Mouse (Mus musculus) heart, embryonic 16.5 days (tissue): ENCODE measurements around the gene Abca4. TPM values are rescaled to one million over a fixed set of nuclear protein-coding genes. Genes with fewer than 3 reads are reported as not detected.

ENCODE experiments used
- ATAC-seq: fragments of 200-750 bp; cut with Nextera tagmentation; replicated peaks from 2 replicates; pipeline ENCODE4 v1.8.0; 2017; ENCODE audit warnings: moderate number of reproducible peaks; ENCODE audit not compliant: insufficient read depth, low FRiP score; ENCODE audit errors: extremely low read depth
- H3K27ac ChIP-seq: fragments of 300-500 bp; sonication (generic); 2 replicates; pipeline ENCODE4 v1.5.1; 2014; ENCODE audit warnings: mild to moderate bottlenecking, low read length, control low read depth, moderate library complexity
- H3K27me3 ChIP-seq: fragments of 300-500 bp; sonication (generic); 2 replicates; pipeline ENCODE4 v1.6.1; 2014; ENCODE audit warnings: low read length, mixed read lengths; ENCODE audit not compliant: control insufficient read depth, insufficient read depth
- H3K36me3 ChIP-seq: fragments of 300-500 bp; sonication (generic); 2 replicates; pipeline ENCODE4 v1.6.1; 2014; ENCODE audit not compliant: control insufficient read depth, insufficient read depth
- H3K4me1 ChIP-seq: fragments of 300-500 bp; sonication (generic); 2 replicates; pipeline ENCODE4 v1.6.1; 2014; ENCODE audit warnings: low read length, mixed read lengths; ENCODE audit not compliant: control insufficient read depth, insufficient read depth
- H3K4me2 ChIP-seq: fragments of 300-500 bp; sonication (generic); 2 replicates; pipeline ENCODE4 v1.6.1; 2014; ENCODE audit warnings: low read depth, mild to moderate bottlenecking, control low read depth, low read length
- H3K4me3 ChIP-seq: fragments of 300-500 bp; sonication (generic); 2 replicates; pipeline ENCODE4 v1.5.1; 2014; ENCODE audit warnings: mild to moderate bottlenecking, control low read depth, low read length
- H3K9ac ChIP-seq: fragments of 300-500 bp; sonication (generic); 2 replicates; pipeline ENCODE4 v1.6.1; 2014; ENCODE audit warnings: low read length, control low read depth
- H3K9me3 ChIP-seq: fragments of 300-500 bp; sonication (generic); replicated peaks from 2 replicates; pipeline ENCODE4 v1.6.1; 2016; ENCODE audit warnings: low read length; ENCODE audit not compliant: control insufficient read depth
- WGBS: fragments of 180-500 bp; shearing (Covaris S2); extraction: QIAGEN DNeasy Blood & Tissue Kit; methylation state at CpG from one replicate; pipeline ENCODE4 v1.1.7; 2014; 5-methylcytosine and 5-hydroxymethylcytosine counted together
- polyA plus RNA-seq: library from polyadenylated mRNA; unstranded; fragments of >200 nt; fragmentation: Nextera tagmentation; extraction: Ambion mirVana; gene quantifications from 2 replicates; pipeline ENCODE4 v1.2.1, GENCODE M21; 2015

Abca4 gene
- polyA plus RNA-seq, 1 experiment from 2014 or later, result 3.4 TPM

DNA sequence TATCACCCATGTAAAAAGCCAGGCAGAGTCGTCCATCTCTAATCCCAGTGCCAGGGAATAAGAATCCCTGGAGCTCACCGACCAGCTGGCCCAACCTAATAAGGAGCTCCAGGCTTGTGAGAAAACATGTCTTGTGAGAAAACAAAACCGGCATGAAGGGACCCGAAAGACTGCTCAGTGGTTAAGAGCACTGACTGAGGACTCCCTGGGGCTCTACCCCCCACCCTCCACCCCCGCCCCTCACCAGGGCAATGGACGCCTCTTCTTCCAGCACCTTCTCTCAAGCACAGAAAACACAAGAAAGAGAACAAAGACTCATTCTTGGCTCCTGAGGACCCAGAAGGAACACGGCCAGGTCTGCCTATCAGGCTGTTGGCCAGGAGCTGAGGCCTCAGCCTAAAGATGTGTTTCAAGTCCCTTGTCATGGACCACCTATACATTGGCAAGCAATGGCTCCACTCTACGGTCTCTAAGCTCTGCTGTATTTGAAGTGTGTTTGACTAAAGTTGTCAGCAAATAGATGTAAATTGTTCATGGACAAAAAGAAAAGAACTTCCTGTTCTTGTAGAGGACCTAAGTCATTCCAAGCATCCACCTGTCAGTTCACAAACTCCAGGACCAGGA, 23.1 kb upstream of the Abca4 start:
- Histone ChIP-seq H3K36me3 (peaks cover 3% of the 10 kb centered on the region; the same call in 1 of the 2 replicates), H3K4me1 (no peaks in the 10 kb centered on the region), H3K27ac (no peak overlapping the region), H3K4me2 (no peak overlapping the region), H3K4me3 (no peak overlapping the region), H3K9me3 (no peaks in the 10 kb centered on the region), H3K9ac (no peak overlapping the region), H3K27me3 (no peaks in the 10 kb centered on the region)
- no peak for ATAC-seq
- WGBS, result 86% methylated on average over 8 of the region's 8 CpGs

DNA sequence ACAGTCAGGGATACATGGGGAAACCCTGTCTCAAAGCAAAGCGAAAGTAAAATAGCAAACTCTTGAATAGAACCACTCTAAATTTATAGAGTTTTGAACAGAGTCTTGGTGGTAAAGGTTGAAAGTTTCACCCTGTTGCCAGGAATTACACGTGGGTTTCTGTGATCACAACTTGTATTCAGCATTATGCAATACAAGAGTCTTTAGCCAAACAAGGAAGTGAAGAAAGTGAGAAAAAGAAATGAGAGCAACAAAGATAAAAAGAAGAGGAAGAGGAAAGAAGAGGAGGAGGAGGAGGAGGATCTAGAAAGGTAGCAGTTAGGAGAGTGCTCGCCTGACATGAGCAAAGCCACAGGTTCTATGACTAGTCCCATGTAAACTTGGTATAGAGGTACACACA, 21.9 kb upstream of the Abca4 start:
- no peaks in the 10 kb centered on the region for H3K27me3 ChIP-seq
- 83% methylated on average over 3 of the region's 3 CpGs for WGBS
- H3K9me3 ChIP-seq, result no peaks in the 10 kb centered on the region
- H3K4me1 ChIP-seq, result peaks cover 5% of the 10 kb centered on the region
- H3K36me3 ChIP-seq, result 0 out of 2 replicates have a peak, but pooled peaks cover 3% of the 10 kb centered on the region
- no peak overlapping the region for H3K4me3 ChIP-seq
- H3K27ac ChIP-seq, result no peak overlapping the region
- no peak overlapping the region for H3K4me2 ChIP-seq
- ATAC-seq, result no peak
- H3K9ac ChIP-seq, result no peak overlapping the region

DNA sequence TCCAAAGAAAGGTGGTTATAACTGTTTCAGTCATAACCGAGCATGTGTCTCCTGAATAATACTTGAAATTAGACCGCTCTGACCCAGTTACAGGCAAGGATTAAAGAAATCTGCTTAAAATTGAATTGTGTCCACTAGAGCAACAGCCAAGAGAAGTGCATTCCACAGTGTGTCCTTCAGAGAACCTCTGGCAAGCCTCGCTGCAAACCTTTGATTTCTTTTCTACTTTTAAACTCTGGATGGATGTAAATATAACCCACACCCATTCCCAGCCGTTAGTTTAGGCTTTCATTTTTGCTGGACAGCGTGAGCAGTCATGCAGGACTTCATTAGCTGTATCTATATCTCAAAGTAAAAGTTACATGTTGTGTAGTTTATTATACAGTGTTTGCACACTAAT, 17.6 kb upstream of the Abca4 start:
- no peaks in the 10 kb centered on the region for H3K36me3 ChIP-seq
- peak; percentile 74; the same call in 1 of the 2 replicates for ATAC-seq
- H3K9me3 ChIP-seq, result no peaks in the 10 kb centered on the region
- H3K4me2 ChIP-seq, result peak overlapping the region; percentile 55
- H3K4me3 ChIP-seq, result peak overlapping the region; percentile 22; the same call in 1 of the 2 replicates
- peaks cover 8% of the 10 kb centered on the region for H3K4me1 ChIP-seq
- no peaks in the 10 kb centered on the region for H3K27me3 ChIP-seq
- H3K27ac ChIP-seq, result peak overlapping the region; percentile 82
- peak overlapping the region; percentile 42; the same call in 1 of the 2 replicates for H3K9ac ChIP-seq
- 40% methylated on average over 5 of the region's 5 CpGs for WGBS

DNA sequence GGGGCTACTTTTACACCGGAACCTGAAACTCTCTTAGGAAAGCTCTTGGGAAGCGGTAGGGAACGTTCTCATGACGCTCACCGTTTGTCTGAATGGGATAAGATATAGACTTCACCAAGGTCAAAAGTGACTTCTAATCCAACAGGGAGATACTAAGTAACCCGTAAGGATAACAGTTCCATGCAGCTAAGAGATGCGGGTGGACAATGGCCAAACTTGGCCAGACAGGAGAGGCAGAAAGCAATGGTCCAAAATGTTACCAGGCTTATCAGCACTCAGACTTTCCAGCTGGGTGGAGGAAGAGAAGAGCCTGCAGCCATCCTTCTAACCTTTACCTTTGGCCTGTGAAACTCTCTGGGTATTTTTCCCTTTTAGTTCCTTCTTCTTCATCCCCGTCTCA, 16.5 kb upstream of the Abca4 start:
- Histone ChIP-seq H3K4me2 (no peak overlapping the region), H3K36me3 (no peaks in the 10 kb centered on the region), H3K27ac (peak overlapping the region; percentile 82; the same call in 1 of the 2 replicates), H3K9me3 (no peaks in the 10 kb centered on the region), H3K4me3 (no peak overlapping the region), H3K27me3 (no peaks in the 10 kb centered on the region), H3K4me1 (peaks cover 8% of the 10 kb centered on the region), H3K9ac (no peak overlapping the region)
- ATAC-seq, result no peak
- WGBS, result 54% methylated on average over 8 of the region's 8 CpGs

DNA sequence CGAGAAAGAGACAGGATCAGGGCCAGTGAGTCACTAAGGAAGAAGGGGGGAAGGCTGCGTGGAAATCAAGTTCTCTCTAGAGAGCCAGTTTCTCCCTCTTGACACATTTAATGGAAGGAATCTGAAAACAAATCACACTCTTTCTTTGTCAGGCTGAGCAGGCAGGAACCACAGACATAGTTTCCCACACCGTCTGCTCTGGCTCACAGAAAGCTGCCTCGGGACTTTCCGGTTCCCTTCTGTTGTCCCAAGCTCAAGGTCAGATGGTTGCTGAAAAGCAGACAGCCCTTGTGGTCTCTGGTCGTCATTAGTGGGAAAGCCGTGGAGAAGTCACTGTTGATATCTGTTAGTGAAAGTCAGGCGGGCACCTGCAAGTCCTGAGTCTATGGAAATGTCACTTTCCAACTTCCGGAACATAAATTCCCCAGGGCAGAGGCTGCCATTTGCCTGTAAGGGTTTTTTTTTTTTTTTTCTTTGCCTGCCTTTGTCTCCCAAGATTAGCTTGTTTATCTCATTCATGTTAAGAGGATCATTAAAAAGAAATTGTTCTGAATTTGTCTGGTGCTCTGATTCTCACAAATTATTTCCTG, 10.9 kb upstream of the Abca4 start:
- ATAC-seq, result peak; percentile 35; the same call in 1 of the 2 replicates
- H3K9me3 ChIP-seq, result no peaks in the 10 kb centered on the region
- no peak overlapping the region for H3K4me2 ChIP-seq

DNA sequence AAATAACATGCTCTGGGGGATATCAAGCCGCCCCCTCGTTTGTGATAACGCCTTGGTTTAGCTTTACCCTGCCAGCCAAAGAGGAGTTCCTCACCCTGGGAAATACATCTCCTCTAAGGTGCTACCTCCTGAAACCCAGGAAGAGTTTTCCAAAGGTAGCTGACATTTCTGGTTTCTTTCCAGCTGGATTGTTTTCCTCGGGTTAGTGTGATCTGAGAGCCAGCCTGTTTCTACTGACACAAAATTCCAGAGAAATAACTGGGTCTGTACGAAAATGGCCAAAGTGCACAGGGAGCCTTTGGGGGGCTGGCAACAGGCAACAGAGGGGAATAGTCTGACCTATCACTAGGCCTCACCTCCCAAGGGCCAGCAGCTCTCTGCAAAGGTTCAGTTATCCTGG, 10.0 kb upstream of the Abca4 start:
- no peak overlapping the region for H3K4me3 ChIP-seq
- H3K4me2 ChIP-seq, result no peak overlapping the region
- no peaks in the 10 kb centered on the region for H3K9me3 ChIP-seq
- no peak overlapping the region for H3K9ac ChIP-seq
- no peaks in the 10 kb centered on the region for H3K36me3 ChIP-seq
- H3K27ac ChIP-seq, result no peak overlapping the region
- ATAC-seq, result no peak
- no peaks in the 10 kb centered on the region for H3K27me3 ChIP-seq
- H3K4me1 ChIP-seq, result peaks cover 16% of the 10 kb centered on the region
- WGBS, result 52% methylated on average over 5 of the region's 5 CpGs

More for the DNA sequence above, 10.9 kb upstream of the Abca4 start:
- H3K27me3 ChIP-seq, result no peaks in the 10 kb centered on the region
- peaks cover 16% of the 10 kb centered on the region for H3K4me1 ChIP-seq
- H3K9ac ChIP-seq, result peak overlapping the region; percentile 46; the same call in 1 of the 2 replicates
- peak overlapping the region; percentile 86 for H3K27ac ChIP-seq
- H3K36me3 ChIP-seq, result no peaks in the 10 kb centered on the region
- WGBS, result 23% methylated on average over 9 of the region's 9 CpGs
- H3K4me3 ChIP-seq, result no peak overlapping the region

DNA sequence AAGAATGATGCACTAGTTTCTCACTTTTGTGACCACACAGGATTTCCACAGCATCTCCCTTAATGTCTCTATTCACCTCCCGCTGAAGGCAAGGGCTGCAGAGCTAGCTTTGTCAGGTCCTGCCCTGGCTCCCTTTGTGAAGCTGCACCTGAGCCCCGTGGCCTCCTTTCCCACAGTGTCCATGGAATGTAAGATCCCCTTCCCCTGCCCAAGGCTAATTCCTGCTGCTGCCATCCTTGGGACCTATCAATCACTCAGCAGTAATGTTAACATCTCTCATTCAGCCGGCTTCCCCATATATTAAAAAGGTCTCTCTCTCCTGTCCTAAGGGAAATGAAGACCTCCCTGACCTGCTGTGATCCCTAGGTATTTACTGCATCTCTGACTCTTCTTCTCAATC, 9.2 kb upstream of the Abca4 start:
- Histone ChIP-seq H3K9me3 (no peaks in the 10 kb centered on the region), H3K4me2 (no peak overlapping the region), H3K9ac (no peak overlapping the region), H3K36me3 (no peaks in the 10 kb centered on the region), H3K27me3 (no peaks in the 10 kb centered on the region), H3K4me3 (no peak overlapping the region), H3K4me1 (peaks cover 14% of the 10 kb centered on the region), H3K27ac (no peak overlapping the region)
- ATAC-seq, result no peak
- WGBS, result 63% methylated on average over 3 of the region's 3 CpGs

DNA sequence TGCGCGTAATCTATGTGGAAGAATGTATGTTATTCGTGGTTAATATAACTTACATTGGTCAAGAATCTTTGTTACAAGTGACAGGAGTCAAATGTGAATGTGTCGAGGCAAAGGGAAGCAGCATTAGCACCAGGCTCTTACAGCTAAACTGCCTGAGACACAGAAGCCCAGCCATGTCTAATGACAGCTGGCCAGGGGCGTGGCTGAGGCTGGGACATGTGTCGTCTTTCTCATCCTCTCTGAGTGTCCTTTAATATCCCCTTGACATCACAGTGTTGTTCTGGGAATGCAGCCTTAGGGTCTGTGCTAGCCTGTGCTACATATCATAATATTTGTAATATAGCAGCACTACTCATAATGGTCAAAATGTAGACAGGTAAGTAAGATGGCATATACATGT, 3.7 kb upstream of the Abca4 start:
- Histone ChIP-seq H3K36me3 (no peaks in the 10 kb centered on the region), H3K4me3 (no peak overlapping the region), H3K4me1 (peaks cover 19% of the 10 kb centered on the region), H3K4me2 (no peak overlapping the region), H3K9me3 (no peaks in the 10 kb centered on the region), H3K27ac (no peak overlapping the region), H3K9ac (no peak overlapping the region), H3K27me3 (no peaks in the 10 kb centered on the region)
- no peak for ATAC-seq
- 74% methylated on average over 6 of the region's 6 CpGs for whole genome bisulfite sequencing

DNA sequence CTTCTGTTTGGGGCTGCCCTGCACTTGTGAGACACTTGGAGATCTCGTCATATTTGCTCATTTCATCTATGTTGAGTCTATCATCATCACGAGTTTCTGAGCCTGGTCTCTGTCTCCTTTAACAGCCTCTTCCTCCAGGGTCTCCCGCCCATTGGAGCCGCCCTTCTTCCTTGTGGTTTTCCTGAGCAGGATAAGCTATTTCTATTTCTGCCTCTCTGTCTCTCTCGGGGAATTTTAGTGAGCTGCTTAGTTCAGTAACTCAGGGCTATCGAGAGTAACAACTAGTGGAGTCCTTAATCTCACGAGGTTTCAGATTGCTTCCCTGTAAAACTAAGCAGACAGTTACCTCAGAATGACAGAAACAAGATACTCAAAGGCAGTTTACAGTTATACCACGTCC, 1.1 kb upstream of the Abca4 start:
- 5% methylated on average over 8 of the region's 8 CpGs for WGBS
- 0 out of 2 replicates have a peak, but pooled peaks have one; percentile 16 for ATAC-seq
- peak overlapping the region; percentile 46 for H3K4me2 ChIP-seq

More for the DNA sequence above, 1.1 kb upstream of the Abca4 start:
- Histone ChIP-seq H3K36me3 (no peaks in the 10 kb centered on the region), H3K9me3 (no peaks in the 10 kb centered on the region), H3K4me1 (peaks cover 39% of the 10 kb centered on the region), H3K9ac (peak overlapping the region; percentile 10), H3K4me3 (no peak overlapping the region; the same call in 1 of the 2 replicates), H3K27me3 (no peaks in the 10 kb centered on the region), H3K27ac (peak overlapping the region; percentile 68)
